Mouse (Mus musculus) olfactory bulb, adult 2 months (tissue): ENCODE data around the gene Ndufb2.

ENCODE experiments used
- CTCF ChIP-seq: fragments of 200-500 bp; IDR thresholded peaks from 2 replicates; pipeline ENCODE4 v1.5.1; 2012; ENCODE audit warnings: low read depth, mild to moderate bottlenecking, low read length, moderate library complexity; ENCODE audit not compliant: insufficient read depth
- POLR2A ChIP-seq: fragments of 200-500 bp; IDR thresholded peaks from 2 replicates; pipeline ENCODE4 v1.6.1; 2012; ENCODE audit warnings: mild to moderate bottlenecking, low read depth, low read length, moderate library complexity; ENCODE audit not compliant: insufficient read depth

DNA sequence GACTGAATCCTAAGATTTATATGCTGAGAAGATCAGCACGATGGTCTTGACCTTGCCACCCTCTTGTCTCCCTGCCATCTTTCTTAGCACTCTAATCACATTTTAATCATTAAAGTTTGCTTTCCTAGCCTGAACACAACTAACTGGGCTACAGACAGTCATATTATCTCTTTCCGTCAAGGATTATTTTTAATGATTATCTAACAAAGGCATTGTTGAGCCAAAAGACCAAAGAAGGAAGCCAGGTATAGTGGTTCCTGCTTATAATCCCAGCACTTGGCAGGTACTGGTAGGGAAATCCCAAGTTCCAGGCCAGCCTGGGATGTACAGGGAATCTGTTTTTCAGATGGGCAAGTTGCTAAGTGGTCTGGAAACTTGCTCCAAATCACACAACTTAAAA is 18.9 kb downstream of the Ndufb2 start:
- TF ChIP-seq POLR2A (no peak), CTCF (no peak)
